Mouse (Mus musculus) CH12.LX (cell line): ENCODE data around the gene Eps8l2.

Experiments used
- BHLHE40 ChIP-seq: IDR thresholded peaks from 2 replicates; pipeline ENCODE4 v1.6.1; 2011; ENCODE audit warnings: mild to moderate bottlenecking, low read depth, low read length, improper control_type of control experiment
- CTCF ChIP-seq, 2 experiments: IDR thresholded peaks in 1 of 2; conservative IDR thresholded peaks in 1 of 2; 2 replicates each; pipeline ENCODE4 v1.5.1; 2011 to 2012; ENCODE audit warnings: low read depth in 2 of 2, low read length in 2 of 2, improper control_type of control experiment in 1 of 2, inconsistent platforms in 1 of 2, mild to moderate bottlenecking in 1 of 2, moderate library complexity in 1 of 2
- E2F4 ChIP-seq: IDR thresholded peaks from 2 replicates; pipeline ENCODE4 v1.6.1; 2011; ENCODE audit warnings: low read depth, low read length, improper control_type of control experiment; ENCODE audit not compliant: insufficient replicate concordance
- ETS1 ChIP-seq: conservative IDR thresholded peaks from 2 replicates; pipeline ENCODE4 v1.6.1; 2012; ENCODE audit warnings: low read depth, mild to moderate bottlenecking, inconsistent platforms, low read length, improper control_type of control experiment, moderate library complexity
- MAFK ChIP-seq: IDR thresholded peaks from 2 replicates; pipeline ENCODE4 v1.6.1; 2011; ENCODE audit warnings: low read length, improper control_type of control experiment; ENCODE audit not compliant: insufficient replicate concordance
- MAZ ChIP-seq: IDR thresholded peaks from 2 replicates; pipeline ENCODE4 v1.6.1; 2012; ENCODE audit warnings: low read depth, mild to moderate bottlenecking, inconsistent platforms, low read length, improper control_type of control experiment, moderate library complexity
- MYC ChIP-seq: IDR thresholded peaks from 2 replicates; pipeline ENCODE4 v1.6.1; 2011; ENCODE audit warnings: low read depth, mild to moderate bottlenecking, improper control_type of control experiment, low read length
- NRF1 ChIP-seq: IDR thresholded peaks from 2 replicates; pipeline ENCODE4 v1.6.1; 2014; ENCODE audit warnings: low read depth, mild to moderate bottlenecking, inconsistent platforms, low read length, improper control_type of control experiment, moderate library complexity
- POLR2A ChIP-seq: IDR thresholded peaks from 2 replicates; pipeline ENCODE4 v1.6.1; 2011; ENCODE audit warnings: low read depth, mild to moderate bottlenecking, improper control_type of control experiment, low read length
- RCOR1 ChIP-seq: conservative IDR thresholded peaks from 2 replicates; pipeline ENCODE4 v1.6.1; 2012; ENCODE audit warnings: low read depth, mild to moderate bottlenecking, inconsistent platforms, low read length, improper control_type of control experiment
- SIN3A ChIP-seq: IDR thresholded peaks from 2 replicates; pipeline ENCODE4 v1.6.1; 2012; ENCODE audit warnings: low read length, improper control_type of control experiment, inconsistent platforms
- TCF12 ChIP-seq: IDR thresholded peaks from 2 replicates; pipeline ENCODE4 v1.6.1; 2014; ENCODE audit warnings: low read depth, mild to moderate bottlenecking, inconsistent platforms, low read length, improper control_type of control experiment

- TF ChIP-seq SIN3A (no peak), CTCF (conservative IDR thresholded peaks at IDR 0.05 in 1 of 2, IDR thresholded peaks at IDR 0.05 in 1 of 2; ENCODE audit: low read depth in 2 of 2, low read length in 2 of 2) (no peak), RCOR1 (no peak), E2F4 (no peak), BHLHE40 (no peak), TCF12 (no peak), MAZ (no peak), NRF1 (no peak), MYC (no peak), ETS1 (no peak), POLR2A (no peak), MAFK (no peak)
These were observed 37.3 kb upstream of the Eps8l2 start for GRCm38 (mm10) chr7:141301386-141301785.
